Mouse (Mus musculus) cerebellum, adult 8-10 months (tissue): ENCODE data around the gene Nr4a3.

Experiments
- DNase-seq: peaks from one replicate; pipeline ENCODE4 v3.0.0; 2022

Gene Nr4a3

GRCm38 (mm10) chr4:48124773-48125469, 80.0 kb downstream of the Nr4a3 start, which contains the start of gene Stx17:
Gene Stx17, plus strand, starts transcription at chr4:48124915.
- DNase-seq: peak; percentile 81

- no peak for DNase-seq
Observed at GRCm38 (mm10) chr4:48130314-48130713, 85.4 kb downstream of the Nr4a3 start.

DNA sequence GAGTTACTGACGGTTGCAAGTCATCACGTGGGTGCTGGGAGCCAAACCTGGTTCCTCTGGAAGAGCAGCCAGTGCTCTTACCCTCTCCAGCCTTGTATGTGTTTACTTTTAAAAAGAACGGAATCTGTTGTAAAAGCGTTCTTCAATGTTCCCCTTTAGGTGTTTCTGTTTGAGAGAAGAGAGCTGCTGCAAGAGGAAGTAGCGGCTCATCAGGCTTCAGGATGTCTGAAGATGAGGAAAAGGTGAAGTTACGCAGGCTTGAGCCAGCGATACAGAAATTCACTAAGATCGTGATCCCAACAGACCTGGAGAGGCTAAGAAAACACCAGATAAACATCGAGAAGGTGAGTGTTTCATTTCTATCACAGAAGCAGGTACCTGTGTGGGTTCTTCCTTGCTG, 86.7 kb downstream of the Nr4a3 start:
- no peak for DNase-seq

DNA sequence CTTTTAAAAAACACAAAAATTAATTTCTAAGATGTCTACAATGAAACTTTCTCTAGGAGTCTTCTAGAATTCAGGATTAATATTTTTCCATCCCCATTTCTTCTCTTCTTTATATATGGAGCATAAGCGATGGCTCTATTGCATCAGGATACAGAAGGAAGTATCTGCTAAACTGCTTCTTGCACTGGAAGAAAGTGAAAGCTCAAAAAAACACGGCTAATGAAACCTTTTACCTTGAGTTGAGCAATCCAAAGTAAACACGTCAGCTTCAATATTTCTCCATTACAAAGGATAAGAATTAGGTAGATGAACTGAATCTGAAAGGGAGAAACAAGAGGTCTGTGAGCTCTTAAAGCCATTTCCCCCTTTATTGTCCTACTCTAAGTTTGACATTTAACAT, 87.8 kb downstream of the Nr4a3 start:
- no peak for DNase-seq
